Mouse (Mus musculus): ENCODE data around the gene Pkd1l2. TPM values are rescaled to one million over a fixed set of nuclear protein-coding genes. Genes with fewer than 3 reads are reported as not detected.

Pkd1l2 gene
- total and polyA plus RNA-seq, 2 experiments from 2014 or later: under 0.01 to 0.17 TPM

GRCm38 (mm10) chr8:116994016-116994716, 88.1 kb downstream of the Pkd1l2 start:
- H3K4me1 ChIP-seq (ENCODE audit: insufficient read depth, low read length): no peaks in the 10 kb centered on the region
- H3K4me3 ChIP-seq (ENCODE audit: low read depth, low read length): peak overlapping the region; percentile 69
- H3K27me3 ChIP-seq (ENCODE audit: insufficient read depth, low read length): no peaks in the 10 kb centered on the region
- H3K9ac ChIP-seq (replicated peaks; ENCODE audit: low read length, poor library complexity, severe bottlenecking): no peak overlapping the region
- H3K4me2 ChIP-seq (ENCODE audit: low read depth, low read length, poor library complexity, severe bottlenecking): peak overlapping the region; percentile 91
- DNase-seq (ENCODE audit: low spot score): no peak
- 68% methylated on average over 11 of the region's 11 CpGs for WGBS
- no peak overlapping the region for H3K27ac ChIP-seq (ENCODE audit: low read depth, low read length)
- no peak for ATAC-seq (ENCODE audit: low FRiP score)
- H3K9me3 ChIP-seq (ENCODE audit: low read length): no peaks in the 10 kb centered on the region
- no peak for TF ChIP-seq CTCF (IDR thresholded peaks at IDR 0.05)
- no peaks in the 10 kb centered on the region for H3K36me3 ChIP-seq (ENCODE audit: insufficient read depth, low read length)

GRCm38 (mm10) chr8:116993095-116993867, 89.0 kb downstream of the Pkd1l2 start, which contains the start of gene Gcsh:
Gene Gcsh, minus strand, starts transcription at chr8:116993537.
- no peak within 1 kb of the TSS for H3K27ac ChIP-seq (ENCODE audit: low read depth, low read length)

GRCm38 (mm10) chr8:116992176-116992971, 89.9 kb downstream of the Pkd1l2 start:
- Histone ChIP-seq H3K36me3 (ENCODE audit: insufficient read depth, low read length) (no peaks in the 10 kb centered on the region), H3K27me3 (ENCODE audit: insufficient read depth, low read length) (no peaks in the 10 kb centered on the region), H3K9ac (replicated peaks; ENCODE audit: low read length, poor library complexity, severe bottlenecking) (no peak overlapping the region), H3K4me1 (ENCODE audit: insufficient read depth, low read length) (no peaks in the 10 kb centered on the region), H3K4me3 (ENCODE audit: low read depth, low read length) (peak overlapping the region; percentile 69), H3K9me3 (ENCODE audit: low read length) (no peaks in the 10 kb centered on the region), H3K4me2 (ENCODE audit: low read depth, low read length, poor library complexity, severe bottlenecking) (peak overlapping the region; percentile 91), H3K27ac (ENCODE audit: low read depth, low read length) (no peak overlapping the region)
- DNase-seq (ENCODE audit: low spot score) (no peak), ATAC-seq (ENCODE audit: low FRiP score) (no peak)
- no peak for TF ChIP-seq CTCF (IDR thresholded peaks at IDR 0.05)
- WGBS: 9% methylated on average over 23 of the region's 23 CpGs

More at GRCm38 (mm10) chr8:116993095-116993867, 89.0 kb downstream of the Pkd1l2 start, which contains the start of gene Gcsh:
- Histone ChIP-seq H3K36me3 (ENCODE audit: insufficient read depth, low read length) (no peaks in the 10 kb centered on the region), H3K4me2 (ENCODE audit: low read depth, low read length, poor library complexity, severe bottlenecking) (peak within 1 kb of the TSS; percentile 91), H3K27me3 (ENCODE audit: insufficient read depth, low read length) (no peaks in the 10 kb centered on the region), H3K9ac (replicated peaks; ENCODE audit: low read length, poor library complexity, severe bottlenecking) (peak within 1 kb of the TSS; percentile 54), H3K4me3 (ENCODE audit: low read depth, low read length) (peak within 1 kb of the TSS; percentile 69), H3K4me1 (ENCODE audit: insufficient read depth, low read length) (no peaks in the 10 kb centered on the region), H3K9me3 (ENCODE audit: low read length) (no peaks in the 10 kb centered on the region)
- DNase-seq (ENCODE audit: low spot score) (peak; percentile 99), ATAC-seq (ENCODE audit: low FRiP score) (peak; percentile 100)
- under 1% methylated on average over 54 of the region's 56 CpGs for WGBS
- no peak for TF ChIP-seq CTCF (IDR thresholded peaks at IDR 0.05)

- ATAC-seq (ENCODE audit: low FRiP score): no peak
- H3K4me3 ChIP-seq (ENCODE audit: low read depth, low read length): no peak overlapping the region
- peaks cover 5% of the 10 kb centered on the region; the same call in 1 of the 2 replicates for H3K36me3 ChIP-seq (ENCODE audit: insufficient read depth, low read length)
- H3K4me2 ChIP-seq (ENCODE audit: low read depth, low read length, poor library complexity, severe bottlenecking): no peak overlapping the region
- H3K9ac ChIP-seq (replicated peaks; ENCODE audit: low read length, poor library complexity, severe bottlenecking): no peak overlapping the region
- no peaks in the 10 kb centered on the region for H3K9me3 ChIP-seq (ENCODE audit: low read length)
- no peaks in the 10 kb centered on the region for H3K27me3 ChIP-seq (ENCODE audit: insufficient read depth, low read length)
- no peak overlapping the region for H3K27ac ChIP-seq (ENCODE audit: low read depth, low read length)
- H3K4me1 ChIP-seq (ENCODE audit: insufficient read depth, low read length): no peaks in the 10 kb centered on the region
- no peak for DNase-seq (ENCODE audit: low spot score)
- WGBS: 82% methylated on average over 8 of the region's 8 CpGs
- TF ChIP-seq CTCF (IDR thresholded peaks at IDR 0.05): no peak
Measured at GRCm38 (mm10) chr8:116991241-116991640, 91.0 kb downstream of the Pkd1l2 start.

- no peak overlapping the region for H3K27ac ChIP-seq (ENCODE audit: low read depth, low read length)
- no peaks in the 10 kb centered on the region for H3K9me3 ChIP-seq (ENCODE audit: low read length)
- TF ChIP-seq CTCF (IDR thresholded peaks at IDR 0.05): 0 out of 2 replicates have a peak, but pooled peaks have one; percentile 9
- no peak overlapping the region for H3K9ac ChIP-seq (replicated peaks; ENCODE audit: low read length, poor library complexity, severe bottlenecking)
- H3K4me2 ChIP-seq (ENCODE audit: low read depth, low read length, poor library complexity, severe bottlenecking): no peak overlapping the region
- WGBS: 100% methylated on average over 3 of the region's 3 CpGs
- H3K4me1 ChIP-seq (ENCODE audit: insufficient read depth, low read length): no peaks in the 10 kb centered on the region
- peaks cover 8% of the 10 kb centered on the region; the same call in 1 of the 2 replicates for H3K36me3 ChIP-seq (ENCODE audit: insufficient read depth, low read length)
- DNase-seq (ENCODE audit: low spot score) (no peak), ATAC-seq (ENCODE audit: low FRiP score) (no peak)
- no peaks in the 10 kb centered on the region for H3K27me3 ChIP-seq (ENCODE audit: insufficient read depth, low read length)
- H3K4me3 ChIP-seq (ENCODE audit: low read depth, low read length): no peak overlapping the region
Measured at GRCm38 (mm10) chr8:116989842-116990241, 92.4 kb downstream of the Pkd1l2 start.
